Mouse (Mus musculus) brain, embryonic 14.5 days (tissue): ENCODE measurements around the gene Rnf208.

ENCODE experiments used
- CTCF ChIP-seq: fragments of 200-500 bp; IDR thresholded peaks from 2 replicates; pipeline ENCODE4 v1.5.1; 2012; ENCODE audit warnings: inconsistent platforms, mild to moderate bottlenecking, moderate library complexity, borderline replicate concordance; ENCODE audit not compliant: insufficient read depth, insufficient read length; ENCODE audit errors: extremely low read depth
- POLR2A ChIP-seq: fragments of 200-500 bp; IDR thresholded peaks from 2 replicates; pipeline ENCODE4 v1.6.1; 2012; ENCODE audit warnings: mild to moderate bottlenecking, inconsistent platforms, borderline replicate concordance; ENCODE audit not compliant: poor library complexity, insufficient read depth, insufficient read length, severe bottlenecking; ENCODE audit errors: extremely low read depth

DNA sequence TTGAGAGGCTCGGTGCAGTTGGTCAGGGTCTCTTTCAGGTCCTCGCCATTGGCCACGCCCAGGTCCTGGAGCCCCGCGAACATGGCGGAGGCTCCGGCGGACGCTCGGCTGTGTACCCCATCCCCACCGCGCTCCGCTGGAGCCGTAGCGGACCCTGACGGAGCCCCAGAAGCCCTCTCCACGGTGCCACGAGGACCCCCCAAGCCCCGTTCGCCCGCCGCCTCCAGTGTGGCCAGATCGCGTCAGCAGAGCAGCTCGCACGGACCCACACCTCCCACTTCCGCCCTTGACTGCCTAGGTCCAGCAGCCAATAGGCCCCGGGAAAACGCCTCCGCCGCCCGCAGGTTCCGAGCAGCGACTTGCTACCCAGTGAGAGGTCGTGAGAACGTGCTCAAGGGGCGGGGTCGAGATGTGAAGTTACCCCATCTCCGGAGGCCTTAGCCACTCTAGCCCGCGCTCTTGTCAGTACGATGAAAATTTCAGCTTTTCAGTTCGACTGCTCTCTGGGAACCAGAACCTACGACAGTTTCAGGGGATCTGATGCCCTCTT, 30.9 kb upstream of the Rnf208 start, which contains the start of gene Nelfb:
- TF ChIP-seq CTCF: no peak
- TF ChIP-seq POLR2A: 0 out of 2 replicates have a peak, but pooled peaks have one; percentile 37
